Mouse (Mus musculus) lung, embryonic 16.5 days (tissue): Measurements from ENCODE around the gene Ang. TPM values are rescaled to one million over a fixed set of nuclear protein-coding genes. Genes with fewer than 3 reads are reported as not detected.
A peak's percentile ranks its signal among the peaks of the same experiment; 100 is the strongest.

ENCODE experiments used
- ATAC-seq: fragments of 200-750 bp; cut with Nextera tagmentation; 2 replicates; pipeline ENCODE4 v1.8.0; 2017; ENCODE audit warnings: low read depth, mild to moderate bottlenecking, moderate library complexity
- H3K27ac ChIP-seq: fragments of 300-500 bp; sonication (generic); 2 replicates; pipeline ENCODE4 v1.5.1; 2014; ENCODE audit warnings: mild to moderate bottlenecking, control low read depth, low read length
- H3K27me3 ChIP-seq: fragments of 300-500 bp; sonication (generic); 2 replicates; pipeline ENCODE4 v1.6.1; 2014; ENCODE audit warnings: low read depth, low read length, mixed read lengths; ENCODE audit not compliant: control insufficient read depth, insufficient read depth
- H3K36me3 ChIP-seq: fragments of 300-500 bp; sonication (generic); 2 replicates; pipeline ENCODE4 v1.6.1; 2014; ENCODE audit warnings: low read length; ENCODE audit not compliant: control insufficient read depth, insufficient read depth
- H3K4me1 ChIP-seq: fragments of 300-500 bp; sonication (generic); replicated peaks from 2 replicates; pipeline ENCODE4 v1.6.1; 2014; ENCODE audit warnings: low read length, mixed read lengths; ENCODE audit not compliant: control insufficient read depth, insufficient read depth
- H3K4me2 ChIP-seq: fragments of 300-500 bp; sonication (generic); 2 replicates; pipeline ENCODE4 v1.6.1; 2014; ENCODE audit warnings: low read depth, low read length, control low read depth
- H3K4me3 ChIP-seq: fragments of 300-500 bp; sonication (generic); 2 replicates; pipeline ENCODE4 v1.5.1; 2014; ENCODE audit warnings: mild to moderate bottlenecking, low read length, control low read depth
- H3K9ac ChIP-seq: fragments of 300-500 bp; sonication (generic); 2 replicates; pipeline ENCODE4 v1.6.1; 2014; ENCODE audit warnings: low read length, control low read depth
- H3K9me3 ChIP-seq: fragments of 300-500 bp; sonication (generic); 2 replicates; pipeline ENCODE4 v1.6.1; 2016; ENCODE audit warnings: low read length; ENCODE audit not compliant: control insufficient read depth
- WGBS: fragments of 180-500 bp; shearing (Covaris S2); extraction: QIAGEN DNeasy Blood & Tissue Kit; methylation state at CpG from one replicate; pipeline ENCODE4 v1.1.7; 2014; 5-methylcytosine and 5-hydroxymethylcytosine counted together
- polyA plus RNA-seq: library from polyadenylated mRNA; unstranded; fragments of >200 nt; fragmentation: Nextera tagmentation; extraction: Ambion mirVana; gene quantifications from 2 replicates; pipeline ENCODE4 v1.2.1, GENCODE M21; 2015

The Ang gene
- polyA plus RNA-seq, 1 experiment from 2014 or later = 6.3 TPM

DNA sequence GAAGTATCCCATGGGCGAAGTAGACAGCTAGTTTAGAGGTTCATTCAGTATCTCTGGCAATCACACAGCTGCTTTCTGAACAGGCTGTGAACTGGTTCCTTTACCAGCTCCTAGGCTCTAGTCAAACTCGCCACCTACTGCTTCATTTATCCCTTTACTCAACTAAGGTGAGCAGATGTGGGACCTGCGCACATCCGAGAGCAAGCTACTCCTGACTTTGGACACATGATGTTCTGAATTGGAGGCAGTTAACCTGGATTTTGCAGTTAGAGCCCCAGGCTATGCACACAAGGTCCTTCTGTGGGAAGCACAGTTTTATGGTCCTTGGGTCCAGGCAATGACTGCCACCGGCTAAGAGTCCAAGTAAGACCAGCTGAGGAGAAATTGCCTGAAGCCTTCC lies 30.2 kb upstream of the Ang start:
- no peak overlapping the region for H3K9ac ChIP-seq
- 92% methylated on average over 5 of the region's 5 CpGs for WGBS
- H3K9me3 ChIP-seq = no peaks in the 10 kb centered on the region
- H3K4me1 ChIP-seq = peaks cover 2% of the 10 kb centered on the region
- no peak overlapping the region for H3K4me3 ChIP-seq
- no peak overlapping the region for H3K4me2 ChIP-seq
- ATAC-seq = no peak
- no peak overlapping the region for H3K27ac ChIP-seq
- H3K36me3 ChIP-seq = no peaks in the 10 kb centered on the region
- no peaks in the 10 kb centered on the region for H3K27me3 ChIP-seq

DNA sequence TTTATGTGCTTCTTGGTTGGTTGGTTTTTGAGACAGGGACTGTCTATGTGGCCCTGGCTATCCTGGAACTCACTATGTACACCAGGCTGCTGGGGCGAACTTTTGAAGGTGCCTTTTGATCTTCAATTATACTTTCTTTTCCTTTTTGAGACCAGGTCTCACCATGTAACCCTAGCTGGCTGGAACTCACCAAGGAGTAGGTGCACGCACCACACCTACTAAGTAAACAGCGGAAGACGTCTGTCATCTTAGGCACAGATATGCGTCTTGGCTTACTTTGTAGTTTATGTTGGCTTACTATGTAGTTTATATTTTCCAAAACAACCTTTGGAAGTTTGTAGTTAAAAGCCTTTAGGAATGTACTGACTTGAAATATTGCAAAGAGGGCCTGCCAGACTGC lies 22.0 kb upstream of the Ang start:
- 62% methylated on average over 5 of the region's 5 CpGs for WGBS
- H3K9me3 ChIP-seq = no peaks in the 10 kb centered on the region
- ATAC-seq = no peak
- H3K36me3 ChIP-seq = no peaks in the 10 kb centered on the region
- H3K27ac ChIP-seq = no peak overlapping the region
- no peak overlapping the region for H3K4me3 ChIP-seq
- H3K27me3 ChIP-seq = no peaks in the 10 kb centered on the region
- no peak overlapping the region for H3K4me2 ChIP-seq
- no peak overlapping the region for H3K9ac ChIP-seq
- H3K4me1 ChIP-seq = peaks cover 3% of the 10 kb centered on the region

- no peak for ATAC-seq
- no peaks in the 10 kb centered on the region for H3K9me3 ChIP-seq
- H3K27me3 ChIP-seq = no peaks in the 10 kb centered on the region
- H3K4me3 ChIP-seq = no peak overlapping the region
- H3K4me1 ChIP-seq = peaks cover 3% of the 10 kb centered on the region
- no peak overlapping the region for H3K27ac ChIP-seq
- WGBS = 79% methylated on average over 2 of the region's 2 CpGs
- H3K9ac ChIP-seq = no peak overlapping the region
- no peaks in the 10 kb centered on the region for H3K36me3 ChIP-seq
- no peak overlapping the region for H3K4me2 ChIP-seq
Measured at GRCm38 (mm10) chr14:51069617-51070016, 21.3 kb upstream of the Ang start.

DNA sequence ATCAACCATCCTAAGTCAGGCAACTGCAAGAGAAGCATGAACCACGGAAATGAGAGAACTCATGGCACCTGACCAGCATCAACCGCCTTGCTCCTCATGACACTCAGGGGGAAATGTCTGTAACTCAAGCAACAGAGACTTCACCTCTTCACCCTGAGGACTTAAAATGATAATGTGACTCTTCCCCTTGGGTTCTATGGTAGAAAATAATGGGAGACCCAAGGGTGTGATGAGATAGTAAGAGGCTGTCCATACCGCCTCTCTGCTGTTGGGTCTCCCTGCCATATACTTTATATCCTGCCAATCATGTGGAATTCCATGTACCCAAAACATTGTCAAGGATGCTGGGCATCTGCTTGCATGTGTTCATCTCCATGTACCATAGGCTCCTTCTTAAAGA lies 16.6 kb upstream of the Ang start, which contains the start of gene Olfr750:
Gene Olfr750, minus strand, starts transcription at position 101 of the 400 bp plus-strand sequence.
- Histone ChIP-seq H3K27ac (no peak within 1 kb of the TSS), H3K9me3 (no peaks in the 10 kb centered on the region), H3K4me2 (no peak within 1 kb of the TSS), H3K4me3 (no peak within 1 kb of the TSS), H3K9ac (no peak within 1 kb of the TSS), H3K27me3 (no peaks in the 10 kb centered on the region), H3K36me3 (no peaks in the 10 kb centered on the region), H3K4me1 (no peaks in the 10 kb centered on the region)
- no peak for ATAC-seq
- WGBS = 88% methylated on average over 3 of the region's 3 CpGs

GRCm38 (mm10) chr14:51079180-51079579 lies 11.8 kb upstream of the Ang start:
- Histone ChIP-seq H3K9me3 (no peaks in the 10 kb centered on the region), H3K9ac (no peak overlapping the region), H3K4me1 (peaks cover 7% of the 10 kb centered on the region; the same call in 1 of the 2 replicates), H3K36me3 (no peaks in the 10 kb centered on the region), H3K4me3 (no peak overlapping the region), H3K27me3 (no peaks in the 10 kb centered on the region), H3K27ac (no peak overlapping the region), H3K4me2 (no peak overlapping the region)
- ATAC-seq = no peak
- WGBS = 85% methylated on average over 1 of the region's 1 CpGs

DNA sequence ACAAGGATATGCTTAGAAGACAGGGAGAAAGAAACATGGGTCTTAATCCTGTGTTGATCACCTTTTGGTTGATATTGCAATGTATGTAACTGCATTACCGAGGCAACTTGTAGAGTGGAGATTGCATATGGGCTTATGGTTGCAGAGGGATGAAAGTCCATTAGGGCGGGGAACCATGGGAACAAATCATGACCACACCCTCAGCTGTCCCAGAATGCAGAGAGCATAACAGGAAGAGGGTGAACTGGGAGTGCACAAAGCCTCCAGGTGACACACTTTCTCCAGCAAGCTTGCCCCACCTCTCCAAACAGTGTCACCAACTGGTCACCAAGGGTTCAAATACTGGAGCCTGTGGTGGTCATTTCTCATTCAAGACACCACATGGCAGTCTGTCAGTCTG lies 9.9 kb upstream of the Ang start:
- H3K9ac ChIP-seq = no peak overlapping the region
- H3K36me3 ChIP-seq = no peaks in the 10 kb centered on the region
- no peaks in the 10 kb centered on the region for H3K27me3 ChIP-seq
- H3K27ac ChIP-seq = no peak overlapping the region
- 69% methylated on average over 2 of the region's 2 CpGs for WGBS
- no peak overlapping the region for H3K4me2 ChIP-seq
- H3K9me3 ChIP-seq = no peaks in the 10 kb centered on the region
- peaks cover 7% of the 10 kb centered on the region; the same call in 1 of the 2 replicates for H3K4me1 ChIP-seq
- no peak overlapping the region for H3K4me3 ChIP-seq
- ATAC-seq = no peak

- no peaks in the 10 kb centered on the region for H3K27me3 ChIP-seq
- no peaks in the 10 kb centered on the region for H3K36me3 ChIP-seq
- WGBS = 1% methylated on average over 40 of the region's 40 CpGs
- peak overlapping the region; percentile 63 for H3K9ac ChIP-seq
- peak; percentile 72 for ATAC-seq
- H3K9me3 ChIP-seq = no peaks in the 10 kb centered on the region
- peak overlapping the region; percentile 63 for H3K4me3 ChIP-seq
- peak overlapping the region; percentile 71 for H3K4me2 ChIP-seq
- peaks cover 7% of the 10 kb centered on the region; the same call in 1 of the 2 replicates for H3K4me1 ChIP-seq
- no peak overlapping the region; the same call in 1 of the 2 replicates for H3K27ac ChIP-seq
Measured at GRCm38 (mm10) chr14:51082599-51083581, 8.1 kb upstream of the Ang start.

GRCm38 (mm10) chr14:51083805-51084204 lies 7.1 kb upstream of the Ang start:
- no peak overlapping the region; the same call in 1 of the 2 replicates for H3K9ac ChIP-seq
- no peaks in the 10 kb centered on the region for H3K36me3 ChIP-seq
- H3K4me3 ChIP-seq = peak overlapping the region; percentile 63
- 10% methylated on average over 7 of the region's 7 CpGs for WGBS
- peaks cover 11% of the 10 kb centered on the region; the same call in 1 of the 2 replicates for H3K4me1 ChIP-seq
- H3K27ac ChIP-seq = no peak overlapping the region
- H3K9me3 ChIP-seq = no peaks in the 10 kb centered on the region
- ATAC-seq = no peak
- H3K4me2 ChIP-seq = peak overlapping the region; percentile 71
- H3K27me3 ChIP-seq = no peaks in the 10 kb centered on the region

DNA sequence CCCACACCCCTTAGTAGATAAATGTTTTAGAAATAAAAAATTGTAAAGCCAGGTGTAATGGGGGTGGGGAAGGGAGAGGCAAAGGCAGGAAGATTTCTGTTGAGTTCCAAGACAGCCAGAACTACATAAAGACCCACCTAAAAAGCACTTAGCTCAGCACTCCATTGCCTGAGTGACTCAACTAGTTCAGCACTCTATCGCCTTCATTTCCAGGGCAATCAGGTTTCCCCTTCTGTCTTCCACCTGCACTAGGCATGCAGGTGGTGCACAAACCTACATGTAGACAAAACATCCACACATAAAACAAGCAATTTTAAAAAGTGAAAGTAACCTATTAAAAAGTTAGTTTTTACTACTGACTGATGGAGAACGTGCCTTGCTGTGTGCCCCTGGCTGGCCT lies 5.9 kb upstream of the Ang start:
- ATAC-seq = no peak
- no peaks in the 10 kb centered on the region for H3K27me3 ChIP-seq
- 77% methylated on average over 2 of the region's 2 CpGs for WGBS
- no peaks in the 10 kb centered on the region for H3K9me3 ChIP-seq
- no peak overlapping the region for H3K27ac ChIP-seq
- H3K9ac ChIP-seq = no peak overlapping the region
- H3K4me1 ChIP-seq = peaks cover 11% of the 10 kb centered on the region; the same call in 1 of the 2 replicates
- no peak overlapping the region for H3K4me3 ChIP-seq
- no peak overlapping the region for H3K4me2 ChIP-seq
- no peaks in the 10 kb centered on the region for H3K36me3 ChIP-seq
